Mouse (Mus musculus) layer of hippocampus, postnatal 36 days (tissue): Measurements from ENCODE around the gene Supt3. TPM values are rescaled to one million over a fixed set of nuclear protein-coding genes. Genes with fewer than 3 reads are reported as not detected.

Source experiments
- DNase-seq, 2 experiments: peaks; one replicate each; pipeline ENCODE4 v3.0.0; 2022
- total RNA-seq, 2 experiments: library from RNA; stranded (reverse); gene quantifications; 2 replicates each; pipeline ENCODE4 v1.2.3; 2021

Supt3 gene
- total RNA-seq, 2 experiments from 2014 or later = 15.9 to 17.2 TPM

- DNase-seq = no peak
These were observed 356.8 kb downstream of the Supt3 start for GRCm38 (mm10) chr17:45133501-45134400.

GRCm38 (mm10) chr17:45136491-45136890 lies 359.5 kb downstream of the Supt3 start:
- no peak for DNase-seq

- DNase-seq = no peak
These were observed 366.1 kb downstream of the Supt3 start for GRCm38 (mm10) chr17:45143043-45143442.

GRCm38 (mm10) chr17:45144656-45145055 lies 367.7 kb downstream of the Supt3 start:
- DNase-seq = no peak

GRCm38 (mm10) chr17:45151312-45151929 lies 374.5 kb downstream of the Supt3 start:
- DNase-seq = no peak

- no peak for DNase-seq
These were observed 376.8 kb downstream of the Supt3 start for GRCm38 (mm10) chr17:45153721-45154120.

GRCm38 (mm10) chr17:45158171-45158691 lies 381.3 kb downstream of the Supt3 start:
- DNase-seq = no peak

- DNase-seq = no peak
These were observed 383.7 kb downstream of the Supt3 start for GRCm38 (mm10) chr17:45160651-45161050.

- DNase-seq = no peak
These were observed 388.8 kb downstream of the Supt3 start for GRCm38 (mm10) chr17:45165741-45166140.

Other genes starting within 250 kb of the Supt3 start
- 10 to 100 TPM; 13.2 to 18.0 TPM for gene Runx2, start 37.6 kb downstream of the Supt3 start, total RNA-seq